Mouse (Mus musculus) heart, postnatal 25 days (tissue): ENCODE results near the gene Pm20d2. TPM values are rescaled to one million over a fixed set of nuclear protein-coding genes. Genes with fewer than 3 reads are reported as not detected.

Experiments
- DNase-seq: peaks from one replicate; pipeline ENCODE4 v3.0.0; 2022; ENCODE audit warnings: low spot score
- intact Hi-C: fragments of 180-260 bp; cut with DNase I; formaldehyde crosslinking; loops from one replicate; pipeline ENCODE4 v1.15.1; 2025
- total RNA-seq, 2 experiments: library from RNA; stranded (reverse); gene quantifications; 2 replicates each; pipeline ENCODE4 v1.2.3; 2021

The Pm20d2 gene
- total RNA-seq, 2 experiments from 2014 or later: 47.7 to 48.8 TPM

GRCm38 (mm10) chr4:33125409-33126084 lies 64.0 kb downstream of the Pm20d2 start:
- DNase-seq: no peak
- intact Hi-C loops: loop anchor here (1.0 to 2.0 kb wide), 2 partner anchors 79 to 167 kb away; no protein-coding TSS in a partner anchor

- intact Hi-C loops: loop anchor here (2.0 kb wide), 1 partner anchor 80 kb away; no protein-coding TSS in a partner anchor
- no peak for DNase-seq
These were observed 65.0 kb downstream of the Pm20d2 start for GRCm38 (mm10) chr4:33124493-33124892.

Other genes starting within 250 kb of the Pm20d2 start
- 1 to 10 TPM; 2.7 to 3.7 TPM for gene Ankrd6, start 238.9 kb downstream of the Pm20d2 start, total RNA-seq
- gene Rragd, start 206.7 kb downstream of the Pm20d2 start, total RNA-seq: 10 to 100 TPM; 75.9 to 79.1 TPM
- gene Ube2j1, start 158.3 kb downstream of the Pm20d2 start, total RNA-seq: 10 to 100 TPM; 42.3 to 43.4 TPM
- 1 to 10 TPM; 1.5 to 1.6 TPM for gene Gabrr2, start 126.7 kb downstream of the Pm20d2 start, total RNA-seq
- under 1 TPM; 0.39 to 0.59 TPM for gene Gabrr1, start 57.2 kb downstream of the Pm20d2 start, total RNA-seq
- gene Srsf12, start 19.3 kb upstream of the Pm20d2 start, total RNA-seq: not detected
- 100 to 1,000 TPM; 126 to 127 TPM for gene Pnrc1, start 100.4 kb upstream of the Pm20d2 start, total RNA-seq
- 10 to 100 TPM; 10.4 to 10.6 TPM for gene Rngtt, start 120.6 kb upstream of the Pm20d2 start, total RNA-seq